Mouse (Mus musculus): ENCODE measurements at regions not wholly inside any gene's neighbourhood (a gene's known extent, or its start where the extent isn't known, plus 50 kb on each side); places are given as distances from the start of the nearest gene placed in this dataset.

- TF ChIP-seq CTCF (IDR thresholded peaks at IDR 0.05) = no peak
- no peak for DNase-seq (ENCODE audit: extremely low spot score in 1 of 2, low spot score in 2 of 2)
- Histone ChIP-seq H3K27ac (no peak overlapping the region), H3K4me3 (no peak overlapping the region)
- intact Hi-C loops (cut with DNase I) = no loop called here
These were observed 71.8 kb upstream of the Pou3f3 start for GRCm38 (mm10) chr1:42623766-42624165.

GRCm38 (mm10) chr1:42628800-42629199, 66.8 kb upstream of the Pou3f3 start:
- H3K27ac ChIP-seq = no peak overlapping the region
- TF ChIP-seq CTCF (IDR thresholded peaks at IDR 0.05) = no peak
- intact Hi-C loops (cut with DNase I) = no loop called here

DNA sequence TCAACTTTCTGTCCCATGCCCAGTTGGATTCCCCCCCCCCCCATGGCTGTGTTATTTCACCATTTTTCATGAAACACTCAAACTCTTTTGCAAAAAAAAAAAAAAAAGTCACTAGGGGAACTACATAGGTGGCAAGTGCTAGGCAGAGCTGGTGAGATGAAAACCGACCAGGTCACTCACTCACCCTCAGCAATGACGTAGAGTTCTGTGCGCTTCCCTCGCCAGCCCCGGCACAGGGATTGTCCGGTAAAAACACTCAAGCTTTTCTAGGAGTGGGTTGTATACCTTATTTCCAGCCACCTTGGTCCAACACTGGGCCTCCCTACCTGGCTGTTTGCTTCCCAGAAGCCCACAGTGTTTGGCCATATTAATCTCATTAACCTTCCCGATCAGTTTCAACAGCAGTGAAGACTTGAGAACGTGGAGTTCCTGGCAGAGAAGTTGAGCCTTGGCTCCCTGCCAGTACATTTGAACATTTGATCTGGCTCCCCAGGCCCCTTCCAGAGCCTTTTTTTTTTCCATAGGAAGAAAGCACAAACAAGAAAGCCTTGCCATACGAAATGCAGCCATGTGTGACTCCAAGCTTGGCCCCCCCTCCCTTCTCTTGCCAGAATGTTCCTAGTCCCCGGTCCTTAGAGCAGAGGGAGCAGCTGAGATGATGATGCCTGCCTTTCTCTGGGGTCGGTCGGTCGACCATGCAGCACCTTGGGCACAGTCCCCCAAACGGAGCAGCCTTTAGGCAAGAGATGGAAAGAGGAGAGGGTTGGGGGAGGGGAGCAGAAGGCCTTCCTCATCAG, 65.9 kb upstream of the Pou3f3 start:
- intact Hi-C loops (cut with DNase I) = no loop called here
- no peak overlapping the region for H3K4me3 ChIP-seq
- DNase-seq (ENCODE audit: extremely low spot score in 1 of 2, low spot score in 2 of 2) = no peak
- no peak for TF ChIP-seq CTCF (IDR thresholded peaks at IDR 0.05)
- H3K27ac ChIP-seq = no peak overlapping the region

More at GRCm38 (mm10) chr1:42628800-42629199, 66.8 kb upstream of the Pou3f3 start:
- no peak for DNase-seq (ENCODE audit: extremely low spot score in 1 of 2, low spot score in 2 of 2)
- no peak overlapping the region for H3K4me3 ChIP-seq

DNA sequence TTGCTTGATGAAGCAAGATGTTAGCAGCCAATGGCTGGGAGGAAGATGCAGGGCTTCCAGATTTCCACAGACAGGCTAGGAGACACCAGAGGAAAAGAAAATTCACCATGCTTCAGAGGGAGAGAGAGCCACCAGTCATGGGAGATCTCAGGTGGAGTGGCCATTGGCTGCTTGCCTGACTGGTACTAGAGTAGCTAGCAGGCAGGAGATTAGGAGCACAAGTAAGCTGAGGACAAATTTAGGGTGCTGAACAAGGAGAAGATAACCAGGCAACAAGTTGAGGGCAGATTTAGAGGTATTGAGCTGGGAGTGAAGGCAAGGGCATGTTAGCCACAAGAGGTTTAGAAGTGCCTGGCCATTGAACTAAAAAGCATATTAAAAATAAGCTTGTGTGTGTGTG, 63.3 kb upstream of the Pou3f3 start:
- H3K27ac ChIP-seq = no peak overlapping the region
- H3K4me3 ChIP-seq = no peak overlapping the region
- intact Hi-C loops (cut with DNase I) = no loop called here
- DNase-seq (ENCODE audit: extremely low spot score in 1 of 2, low spot score in 2 of 2) = no peak
- TF ChIP-seq CTCF (IDR thresholded peaks at IDR 0.05) = no peak

DNA sequence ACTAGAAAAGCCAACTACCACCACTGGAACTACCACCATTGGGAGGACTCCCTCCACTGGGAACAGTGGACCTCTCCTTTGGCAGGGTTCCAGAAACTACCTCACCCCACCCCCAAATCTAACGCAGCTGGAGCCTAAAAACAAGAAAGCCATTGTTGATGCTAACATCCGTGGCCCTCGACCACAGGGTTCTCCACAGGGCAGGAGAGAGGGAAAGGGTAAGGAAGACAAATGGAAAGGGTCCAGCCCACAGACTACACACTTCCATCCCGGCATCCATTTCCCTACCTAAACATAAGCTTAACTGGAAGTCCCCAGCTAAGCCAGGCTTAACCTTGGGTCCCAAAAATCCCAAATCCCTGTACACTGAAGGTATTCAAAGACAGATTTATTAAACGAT, 59.0 kb upstream of the Pou3f3 start:
- DNase-seq (ENCODE audit: extremely low spot score in 1 of 2, low spot score in 2 of 2) = no peak
- intact Hi-C loops (cut with DNase I) = no loop called here
- Histone ChIP-seq H3K4me3 (no peak overlapping the region), H3K27ac (no peak overlapping the region)
- TF ChIP-seq CTCF (IDR thresholded peaks at IDR 0.05) = no peak

Measured in left cerebral cortex, adult 2 months (tissue).